Mouse (Mus musculus) MEL (cell line): ENCODE data around the gene Mtr. TPM values are rescaled to one million over a fixed set of nuclear protein-coding genes. Genes with fewer than 3 reads are reported as not detected.

Source experiments
- DNase-seq: peaks from one replicate; pipeline ENCODE4 v3.0.0; 2011; ENCODE audit warnings: low read depth, low spot score
- H3K27ac ChIP-seq: 2 replicates; pipeline ENCODE4 v1.5.1; 2012; ENCODE audit warnings: low read depth, mild to moderate bottlenecking, control low read depth, low read length, moderate library complexity; ENCODE audit not compliant: control insufficient read depth
- H3K27me3 ChIP-seq, 2 experiments: fragments of 150-350 bp in 1 of 2; sonication (generic) in 1 of 2; 2 replicates each; pipeline ENCODE4 v1.6.1; 2012; ENCODE audit warnings: low read length in 2 of 2, mild to moderate bottlenecking in 2 of 2, improper control_type of control experiment in 1 of 2, moderate library complexity in 1 of 2; ENCODE audit not compliant: insufficient read depth in 2 of 2, control insufficient read depth in 1 of 2
- H3K36me3 ChIP-seq, 2 experiments: 2 replicates each; pipeline ENCODE4 v1.6.1; 2012 to 2014; ENCODE audit warnings: low read length in 2 of 2, improper control_type of control experiment in 1 of 2, inconsistent platforms in 1 of 2, mild to moderate bottlenecking in 1 of 2; ENCODE audit not compliant: insufficient read depth in 2 of 2, control insufficient read depth in 1 of 2
- H3K4me1 ChIP-seq, 2 experiments: fragments of 150-350 bp in 1 of 2; sonication (generic) in 1 of 2; 2 replicates each; pipeline ENCODE4 v1.6.1; 2012; ENCODE audit warnings: low read length in 2 of 2, improper control_type of control experiment in 1 of 2, mild to moderate bottlenecking in 1 of 2; ENCODE audit not compliant: insufficient read depth in 2 of 2, control insufficient read depth in 1 of 2
- H3K4me3 ChIP-seq, 2 experiments: fragments of 150-350 bp in 1 of 2; sonication (generic) in 1 of 2; 2 replicates each; pipeline ENCODE4 v1.5.1; 2012; ENCODE audit warnings: low read depth in 2 of 2, low read length in 2 of 2, mild to moderate bottlenecking in 2 of 2, moderate library complexity in 2 of 2, control low read depth in 1 of 2, improper control_type of control experiment in 1 of 2; ENCODE audit not compliant: control insufficient read depth in 1 of 2, insufficient read depth in 1 of 2
- H3K79me2 ChIP-seq: 2 replicates; pipeline ENCODE4 v1.6.1; 2012; ENCODE audit warnings: mild to moderate bottlenecking, low read length, moderate library complexity; ENCODE audit not compliant: control insufficient read depth, poor library complexity, insufficient read depth
- H3K9ac ChIP-seq: 2 replicates; pipeline ENCODE4 v1.6.1; 2012; ENCODE audit warnings: low read depth, mild to moderate bottlenecking, control low read depth, low read length, moderate library complexity; ENCODE audit not compliant: control insufficient read depth, poor library complexity, severe bottlenecking
- H3K9me3 ChIP-seq: fragments of 150-350 bp; sonication (generic); replicated peaks from 2 replicates; pipeline ENCODE4 v1.6.1; 2012; ENCODE audit warnings: mild to moderate bottlenecking, low read length, improper control_type of control experiment, moderate library complexity; ENCODE audit not compliant: insufficient read depth
- E2F4 ChIP-seq: IDR thresholded peaks from 2 replicates; pipeline ENCODE4 v1.6.1; 2011; ENCODE audit warnings: low read depth, low read length, improper control_type of control experiment, borderline replicate concordance
- EP300 ChIP-seq, 2 experiments: IDR thresholded peaks; 2 replicates each; pipeline ENCODE4 v1.6.1; 2011; ENCODE audit warnings: improper control_type of control experiment in 2 of 2, low read length in 2 of 2, low read depth in 1 of 2, mild to moderate bottlenecking in 1 of 2
- HCFC1 ChIP-seq: IDR thresholded peaks from 2 replicates; pipeline ENCODE4 v1.6.1; 2012; ENCODE audit warnings: low read depth, mild to moderate bottlenecking, inconsistent platforms, low read length, improper control_type of control experiment, moderate library complexity
- JUND ChIP-seq: IDR thresholded peaks from 2 replicates; pipeline ENCODE4 v1.6.1; 2011; ENCODE audit warnings: low read depth, mild to moderate bottlenecking, improper control_type of control experiment, low read length
- KAT2A ChIP-seq: conservative IDR thresholded peaks from 2 replicates; pipeline ENCODE4 v1.6.1; 2012; ENCODE audit warnings: low read depth, low read length, improper control_type of control experiment, inconsistent platforms
- MAFK ChIP-seq: IDR thresholded peaks from 2 replicates; pipeline ENCODE4 v1.6.1; 2011; ENCODE audit warnings: low read depth, mild to moderate bottlenecking, low read length, improper control_type of control experiment, borderline replicate concordance
- MAX ChIP-seq: IDR thresholded peaks from 2 replicates; pipeline ENCODE4 v1.6.1; 2011; ENCODE audit warnings: low read length, improper control_type of control experiment
- MAZ ChIP-seq: IDR thresholded peaks from 2 replicates; pipeline ENCODE4 v1.6.1; 2012; ENCODE audit warnings: low read depth, mild to moderate bottlenecking, inconsistent platforms, low read length, improper control_type of control experiment
- MXI1 ChIP-seq: IDR thresholded peaks from 2 replicates; pipeline ENCODE4 v1.6.1; 2011; ENCODE audit warnings: mild to moderate bottlenecking, low read depth, low read length, improper control_type of control experiment
- MYB ChIP-seq: IDR thresholded peaks from 2 replicates; pipeline ENCODE4 v1.6.1; 2011; ENCODE audit warnings: mild to moderate bottlenecking, low read depth, low read length, improper control_type of control experiment
- MYC ChIP-seq: IDR thresholded peaks from 2 replicates; pipeline ENCODE4 v1.6.1; 2011; ENCODE audit warnings: low read depth, mild to moderate bottlenecking, low read length, improper control_type of control experiment, moderate library complexity
- RAD21 ChIP-seq: IDR thresholded peaks from 2 replicates; pipeline ENCODE4 v1.6.1; 2011; ENCODE audit warnings: mild to moderate bottlenecking, low read depth, low read length, improper control_type of control experiment
- TBP ChIP-seq: IDR thresholded peaks from 2 replicates; pipeline ENCODE4 v1.8.0; 2011; ENCODE audit warnings: low read depth, low read length, improper control_type of control experiment
- TCF12 ChIP-seq: IDR thresholded peaks from 2 replicates; pipeline ENCODE4 v1.6.1; 2014; ENCODE audit warnings: low read depth, mild to moderate bottlenecking, inconsistent platforms, low read length, improper control_type of control experiment, moderate library complexity
- UBTF ChIP-seq: IDR thresholded peaks from 2 replicates; pipeline ENCODE4 v1.6.1; 2012; ENCODE audit warnings: low read depth, mild to moderate bottlenecking, inconsistent platforms, low read length, improper control_type of control experiment, moderate library complexity, borderline replicate concordance; ENCODE audit not compliant: insufficient read depth
- USF2 ChIP-seq, 2 experiments: IDR thresholded peaks; 2 replicates each; pipeline ENCODE4 v1.6.1; 2011 to 2012; ENCODE audit warnings: improper control_type of control experiment in 2 of 2, low read length in 2 of 2, borderline replicate concordance in 1 of 2, inconsistent platforms in 1 of 2, low read depth in 1 of 2, mild to moderate bottlenecking in 1 of 2; ENCODE audit not compliant: insufficient read depth in 1 of 2
- ZC3H11A ChIP-seq: IDR thresholded peaks from 2 replicates; pipeline ENCODE4 v1.6.1; 2012; ENCODE audit warnings: low read depth, mild to moderate bottlenecking, inconsistent platforms, low read length, improper control_type of control experiment
- polyA plus RNA-seq, 2 experiments: library from polyadenylated mRNA; stranded (reverse) in 1 of 2; unstranded in 1 of 2; fragments of >175 nt in 1 of 2; fragments of >200 nt in 1 of 2; gene quantifications; 2 replicates each; pipeline versions ENCODE4 v1.2.1 to v1.2.4; 2012; ENCODE audit warnings: low replicate concordance in 2 of 2, low read depth in 1 of 2; ENCODE audit not compliant: insufficient read length in 2 of 2, insufficient read depth in 1 of 2, missing spikeins in 1 of 2
- total RNA-seq: library from RNA; depleted of rRNA; stranded (reverse); fragments of 300-350 nt; gene quantifications from 2 replicates; pipeline ENCODE4 v1.2.3, GENCODE M21; 2012

Gene Mtr
- total and polyA plus RNA-seq, 3 experiments: 25.5 to 53.0 (median 32.2) TPM

GRCm38 (mm10) chr13:12167276-12167675, 90.6 kb downstream of the Mtr start:
- Histone ChIP-seq H3K4me1 (no peaks in the 10 kb centered on the region), H3K79me2 (no peaks in the 10 kb centered on the region), H3K9ac (no peak overlapping the region), H3K27ac (no peak overlapping the region), H3K4me3 (no peak overlapping the region), H3K27me3 (peaks cover 0 to 2% of the 10 kb centered on the region in 2 experiments; a peak in 3 of 4 replicates), H3K36me3 (no peaks in the 10 kb centered on the region), H3K9me3 (no peaks in the 10 kb centered on the region)
- DNase-seq: no peak
- TF ChIP-seq USF2 (IDR thresholded peaks at IDR 0.05; ENCODE audit: borderline replicate concordance in 1 of 2, insufficient read depth in 1 of 2, low read depth in 1 of 2, low read length in 2 of 2): no peak
- TF ChIP-seq MAX: no peak
- TF ChIP-seq KAT2A: no peak
- TF ChIP-seq MAZ: no peak
- TF ChIP-seq JUND: no peak
- no peak for TF ChIP-seq MYC

DNA sequence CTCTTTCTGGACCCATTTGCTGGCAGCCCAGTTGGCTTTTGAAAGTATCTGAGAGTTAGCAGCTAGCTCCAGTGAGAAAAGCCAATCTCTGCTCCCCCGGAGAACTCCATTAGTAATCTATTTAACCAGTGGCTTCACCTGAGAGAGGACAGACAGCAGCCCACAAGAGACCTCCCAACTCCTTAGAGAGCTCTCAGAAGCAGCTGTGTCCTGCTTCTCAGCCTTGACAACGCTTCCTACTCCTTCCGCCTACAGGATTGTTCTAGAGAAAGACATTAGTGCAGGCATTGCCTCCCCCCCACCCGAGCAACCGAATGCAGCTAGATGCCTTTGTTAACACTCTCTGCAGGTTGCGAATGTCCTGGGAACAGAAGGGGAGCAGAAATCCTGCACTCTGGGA, 91.5 kb downstream of the Mtr start:
- Histone ChIP-seq H3K79me2 (no peaks in the 10 kb centered on the region), H3K27me3 (peaks cover 0 to 2% of the 10 kb centered on the region in 2 experiments; a peak in 3 of 4 replicates), H3K27ac (no peak overlapping the region), H3K9me3 (no peaks in the 10 kb centered on the region), H3K4me1 (no peaks in the 10 kb centered on the region), H3K36me3 (no peaks in the 10 kb centered on the region), H3K4me3 (no peak overlapping the region), H3K9ac (no peak overlapping the region)
- TF ChIP-seq MXI1: no peak
- no peak for TF ChIP-seq ZC3H11A
- TF ChIP-seq MAFK: no peak
- TF ChIP-seq MAZ: no peak
- no peak for TF ChIP-seq MYC
- TF ChIP-seq E2F4: no peak
- no peak for TF ChIP-seq TCF12
- TF ChIP-seq RAD21: no peak
- TF ChIP-seq KAT2A: no peak
- no peak for TF ChIP-seq UBTF
- TF ChIP-seq EP300 (IDR thresholded peaks at IDR 0.05; ENCODE audit: low read depth in 1 of 2, low read length in 2 of 2): no peak
- TF ChIP-seq HCFC1: no peak
- no peak for TF ChIP-seq MYB
- TF ChIP-seq TBP: no peak
- no peak for DNase-seq
